Mouse (Mus musculus): ENCODE results near the gene Itgam.
"Not testable (repeated sequence)": the region's sequence is repeated elsewhere in the genome, so short reads cannot be mapped to it uniquely, and the experiment has no call there.

The Itgam gene

DNA sequence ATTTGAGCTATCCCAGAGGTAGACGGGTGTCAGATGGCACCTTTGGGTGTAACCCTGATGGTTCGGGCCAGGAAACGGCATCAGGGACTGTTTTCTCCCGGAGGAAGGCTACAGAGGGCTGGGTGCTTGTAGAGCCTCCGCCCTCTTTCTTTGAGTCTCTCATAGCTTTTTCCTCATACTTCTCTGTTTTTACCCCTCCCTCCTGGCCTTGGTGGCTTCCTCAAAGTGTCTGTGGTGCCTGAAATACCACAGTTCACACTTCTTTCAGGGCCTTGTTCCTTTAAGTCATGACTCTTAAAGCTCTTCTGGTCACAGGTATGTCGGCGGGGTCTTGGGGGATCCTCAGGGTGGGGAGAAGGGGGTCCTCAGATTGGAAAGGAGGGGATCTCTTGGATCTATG, at the start of gene Itgam, which contains the start of gene Gm49368:
Gene Itgam, plus strand, starts transcription at position 185 of the 400 bp plus-strand sequence.
Gene Gm49368, plus strand, starts transcription at position 228 of the 400 bp plus-strand sequence.
- DNase-seq = no peak

DNA sequence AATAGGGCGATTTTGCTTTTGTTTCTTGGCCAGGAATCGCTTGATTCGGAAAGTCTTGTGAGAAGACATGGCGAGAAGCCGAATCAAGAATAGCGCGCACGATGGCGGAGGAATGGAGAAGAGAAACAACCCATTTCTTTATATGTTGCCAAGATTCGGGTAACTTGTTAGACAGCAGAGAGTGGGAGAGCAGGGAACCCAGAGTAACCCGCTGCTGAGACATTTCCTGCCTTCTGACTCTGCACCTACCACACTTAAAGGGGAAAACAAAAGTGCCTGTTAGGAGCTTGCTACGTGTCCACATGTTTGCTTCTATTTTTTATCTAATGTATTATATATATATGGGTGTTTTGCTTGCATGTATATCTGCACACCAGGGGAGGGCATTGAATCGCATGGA, 49.3 kb upstream of the Itgam start:
- peak; percentile 70 for DNase-seq

DNA sequence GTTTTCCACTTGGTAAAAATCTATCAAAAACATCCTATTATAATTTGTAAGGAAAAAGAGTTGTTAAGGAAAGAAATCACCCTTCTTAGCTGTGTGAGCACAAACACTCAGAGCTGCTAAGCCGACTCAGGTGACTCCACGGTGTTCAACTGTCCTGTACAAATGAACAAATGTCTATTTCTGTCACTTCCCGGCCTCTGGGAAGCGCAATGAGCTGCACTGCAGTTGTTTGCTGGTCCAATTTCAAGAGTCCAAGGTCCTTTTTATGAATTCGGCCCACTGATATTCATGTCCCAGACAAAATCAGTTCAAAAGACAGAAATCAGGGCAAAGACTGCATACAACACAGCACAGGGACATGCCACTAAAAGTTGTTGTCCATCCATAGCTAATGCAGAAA, 46.3 kb upstream of the Itgam start:
- DNase-seq = not testable (repeated sequence)

DNA sequence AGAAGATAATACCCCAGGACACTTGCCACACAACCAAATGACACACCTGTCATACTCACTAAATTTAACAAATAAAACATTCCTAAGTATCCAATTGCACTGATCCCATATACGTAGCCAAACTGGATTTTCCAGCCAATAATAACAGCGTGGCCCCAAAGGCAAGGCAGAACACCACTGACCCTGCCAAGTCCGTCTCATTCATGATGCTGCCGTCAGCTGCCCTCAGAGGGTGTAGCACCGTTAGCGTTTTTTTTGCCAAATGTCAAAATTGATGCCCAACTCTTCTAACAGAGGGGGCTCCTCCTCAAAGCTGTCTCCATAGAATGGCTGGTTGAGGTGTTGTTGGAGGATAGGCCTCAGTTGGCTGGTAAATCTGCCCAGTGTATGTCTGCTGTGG, 45.8 kb upstream of the Itgam start:
- DNase-seq = no peak

DNA sequence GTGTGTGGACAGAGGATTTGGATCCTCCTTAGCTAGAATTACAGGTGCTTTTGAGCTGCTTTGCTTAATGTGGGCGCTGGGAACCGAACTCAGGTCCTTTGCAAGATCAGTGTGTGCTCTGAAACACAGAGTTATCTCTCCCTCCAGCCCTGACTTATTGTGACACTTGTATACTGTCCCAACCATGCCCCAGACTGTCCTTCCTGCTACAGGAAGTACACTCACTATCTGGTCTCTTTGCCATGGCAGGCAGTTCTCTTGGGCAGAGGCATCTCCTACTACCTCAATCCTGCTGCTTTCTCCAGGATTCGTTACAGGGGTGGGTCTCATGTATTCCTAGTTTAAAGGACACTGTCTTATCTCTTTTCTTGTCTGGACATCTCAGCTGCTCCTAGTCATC, 44.2 kb upstream of the Itgam start:
- no peak for DNase-seq

DNA sequence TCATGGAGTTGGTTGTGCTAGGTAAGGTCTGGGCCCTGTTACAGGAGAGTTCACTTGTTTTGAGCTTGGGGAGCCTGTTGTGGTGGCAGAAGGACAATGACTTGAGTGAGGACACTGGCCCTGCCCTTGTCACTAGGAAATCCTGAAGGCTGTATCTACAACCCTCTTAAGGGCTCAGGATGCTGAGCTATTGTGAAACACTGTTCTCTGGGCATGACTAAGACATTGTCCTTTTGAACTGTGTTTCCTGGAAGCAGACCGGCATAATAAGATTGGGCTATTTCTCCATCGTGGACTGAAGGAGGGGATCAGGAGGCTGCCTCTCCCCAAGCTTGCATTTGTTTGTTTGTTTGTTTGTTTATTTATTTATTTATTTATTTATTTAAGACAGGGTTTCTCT, 43.3 kb upstream of the Itgam start:
- no peak for DNase-seq

DNA sequence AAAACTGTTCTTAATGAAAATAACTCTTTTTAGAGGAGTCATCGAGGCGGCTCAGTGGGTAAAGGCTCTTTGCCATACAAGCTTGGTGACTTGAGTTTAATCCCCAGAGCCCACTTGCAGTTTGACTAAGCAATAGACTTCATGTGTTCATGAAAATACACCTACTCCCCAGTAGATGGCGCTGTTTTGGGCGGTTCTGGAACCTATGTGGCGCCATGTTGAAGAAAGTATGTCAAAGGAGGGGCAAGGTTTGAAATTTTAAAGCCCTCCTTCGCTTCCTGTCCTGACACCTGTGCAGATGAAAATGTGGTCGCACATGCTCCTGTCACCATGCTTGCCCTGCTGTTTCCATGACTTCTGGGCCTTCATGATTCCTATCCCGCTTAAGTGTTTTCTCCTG, 39.5 kb upstream of the Itgam start:
- no peak for DNase-seq

DNA sequence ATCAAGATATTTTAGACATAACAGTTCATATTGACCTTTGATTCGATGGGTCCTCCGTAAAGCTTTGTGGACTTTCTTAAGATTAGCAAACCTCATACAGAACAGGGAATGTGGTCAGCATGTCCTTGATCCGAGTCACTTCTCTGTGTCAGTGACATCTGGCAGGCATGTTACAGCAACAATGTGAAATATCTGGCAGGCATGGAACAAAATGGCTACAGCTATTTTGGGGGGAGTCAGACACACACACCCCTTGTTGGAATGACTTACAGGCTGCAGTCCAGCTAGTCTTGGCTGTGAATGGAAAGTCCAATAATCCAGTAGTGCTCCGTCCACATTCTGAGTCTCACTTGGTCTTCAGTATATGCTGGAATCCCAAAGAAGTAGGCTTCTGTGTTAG, 38.9 kb upstream of the Itgam start:
- DNase-seq = no peak

DNA sequence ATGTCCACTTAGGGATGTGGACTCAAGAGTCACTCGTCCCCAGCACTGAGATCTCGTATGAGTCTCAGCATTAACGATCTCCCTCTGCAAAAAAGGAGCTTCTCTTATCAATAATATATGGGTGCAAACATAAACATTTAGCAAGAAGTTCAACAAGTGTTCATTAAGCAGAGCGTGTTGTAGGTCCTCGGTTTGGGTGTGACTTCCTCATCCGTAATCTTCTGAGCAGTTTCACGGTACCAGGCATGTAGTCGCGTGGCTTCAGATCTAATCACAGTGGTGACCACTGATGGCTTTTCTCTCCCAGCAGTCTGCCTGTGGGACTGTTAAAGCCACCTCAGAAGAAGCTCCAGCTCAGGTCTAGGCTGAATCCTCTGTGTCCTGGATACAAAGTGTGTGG, 38.1 kb upstream of the Itgam start:
- DNase-seq = no peak

DNA sequence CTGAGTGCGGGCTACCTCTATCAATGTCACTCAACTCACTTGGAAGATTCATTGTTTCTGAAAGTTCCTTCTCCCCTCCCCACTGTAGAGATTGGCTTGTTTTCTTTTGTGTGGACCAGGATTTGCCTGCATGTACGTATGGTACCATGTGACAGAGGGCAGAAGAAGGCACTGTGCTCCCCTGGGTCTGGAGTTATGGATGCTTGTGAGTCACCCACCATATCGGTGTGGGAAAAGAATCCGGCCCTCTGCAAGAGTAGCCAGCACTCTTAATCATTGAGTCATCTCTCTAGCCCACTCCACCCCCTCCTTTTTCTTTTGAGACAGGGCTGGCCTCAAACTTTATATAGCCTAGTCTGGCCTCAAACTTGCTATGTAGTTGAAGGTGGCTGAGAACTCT, 37.5 kb upstream of the Itgam start:
- no peak for DNase-seq

DNA sequence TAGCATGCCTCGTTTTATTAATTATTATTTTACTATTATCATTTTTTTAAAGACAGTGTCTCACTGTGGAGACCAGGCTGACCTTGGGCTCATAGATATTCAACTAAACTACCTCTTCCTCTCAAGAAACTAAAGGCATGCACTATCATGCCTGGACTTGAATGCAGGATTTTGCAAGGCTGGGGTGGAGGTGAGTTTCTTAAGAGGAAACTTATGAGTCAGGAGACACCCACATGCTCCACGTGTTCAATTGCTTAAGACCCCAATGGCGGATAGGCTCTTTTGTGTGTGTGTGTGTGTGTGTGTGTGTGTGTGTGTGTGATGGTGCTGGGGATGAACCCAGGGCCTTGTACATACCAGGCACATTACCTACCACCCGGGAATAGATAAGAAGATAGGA, 37.1 kb upstream of the Itgam start:
- DNase-seq = no peak

DNA sequence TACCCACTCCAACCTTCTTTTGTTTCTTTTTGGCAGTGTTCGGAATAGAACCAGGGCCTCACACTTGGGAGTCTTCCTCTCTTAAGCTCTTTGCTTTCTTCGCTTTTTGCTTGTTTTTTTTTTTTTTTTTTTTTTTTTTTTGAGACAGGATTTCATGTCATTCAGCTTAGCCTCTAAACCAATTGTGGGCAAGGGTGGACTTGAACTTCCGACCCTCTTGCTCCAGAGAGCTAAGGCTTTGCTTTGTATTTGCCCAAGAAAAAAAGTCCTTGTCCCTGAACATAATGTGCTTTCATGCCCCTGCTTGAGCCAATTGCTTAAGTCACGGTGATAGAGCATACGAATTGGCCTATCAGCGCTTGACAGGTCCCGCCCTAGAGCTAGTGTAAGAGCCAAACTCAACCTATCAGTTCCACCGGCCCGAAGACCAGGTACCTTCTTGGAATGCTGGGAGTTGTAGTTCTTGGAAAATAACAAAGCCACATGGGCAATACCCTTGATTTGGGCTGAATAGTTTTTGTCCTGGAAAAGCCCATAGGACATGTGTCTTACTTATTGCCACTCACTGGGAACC, 30.9 kb upstream of the Itgam start:
- DNase-seq = no peak

DNA sequence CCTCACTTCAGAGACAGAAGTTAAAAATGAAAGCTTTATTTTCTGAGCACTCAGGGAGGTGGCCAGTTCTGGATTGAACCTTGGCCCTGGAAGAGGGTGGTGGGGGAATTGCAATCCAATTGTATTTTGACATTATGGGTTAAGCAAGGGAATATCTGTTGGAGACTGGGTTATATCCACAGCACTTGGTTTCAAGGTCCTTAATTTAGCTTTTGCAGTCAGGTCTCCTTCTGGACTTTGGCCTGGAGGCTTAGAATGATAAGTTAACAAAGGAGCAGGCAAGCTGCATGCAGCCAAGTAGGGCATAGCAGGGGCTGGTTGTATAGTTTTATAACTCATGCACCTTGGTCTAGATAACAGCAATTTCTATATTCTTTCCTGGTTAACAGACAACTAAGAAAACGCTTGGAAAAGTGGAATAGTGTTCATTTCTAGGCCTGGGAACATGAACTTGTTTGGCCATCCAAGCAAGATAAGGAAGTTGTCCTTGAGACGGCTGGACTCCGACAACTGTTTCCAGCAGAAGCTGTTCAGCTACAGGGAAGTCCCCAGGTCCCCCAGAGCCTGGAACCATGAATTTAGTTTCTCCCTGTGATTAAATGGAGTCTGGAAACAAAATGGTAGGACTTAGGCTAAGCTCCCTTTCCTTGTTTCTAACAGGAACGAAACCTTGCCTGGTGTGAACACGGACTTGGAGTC, 30.0 kb upstream of the Itgam start:
- no peak for DNase-seq

DNA sequence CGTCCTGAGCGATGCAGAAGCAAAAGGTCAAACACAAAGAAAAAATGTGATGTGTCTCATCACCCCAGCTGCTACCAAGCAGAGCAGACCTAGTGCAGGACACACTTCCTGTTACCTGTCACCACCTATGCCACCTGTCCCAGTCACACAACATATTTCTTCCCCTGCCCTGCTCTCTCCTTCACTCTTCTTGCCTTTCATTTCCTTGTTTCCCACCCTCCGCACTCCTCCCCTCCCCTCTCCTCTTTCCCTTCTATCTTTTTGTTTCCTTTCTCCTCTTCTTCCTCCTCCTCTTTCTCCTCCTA, 29.5 kb upstream of the Itgam start:
- DNase-seq = no peak

DNA sequence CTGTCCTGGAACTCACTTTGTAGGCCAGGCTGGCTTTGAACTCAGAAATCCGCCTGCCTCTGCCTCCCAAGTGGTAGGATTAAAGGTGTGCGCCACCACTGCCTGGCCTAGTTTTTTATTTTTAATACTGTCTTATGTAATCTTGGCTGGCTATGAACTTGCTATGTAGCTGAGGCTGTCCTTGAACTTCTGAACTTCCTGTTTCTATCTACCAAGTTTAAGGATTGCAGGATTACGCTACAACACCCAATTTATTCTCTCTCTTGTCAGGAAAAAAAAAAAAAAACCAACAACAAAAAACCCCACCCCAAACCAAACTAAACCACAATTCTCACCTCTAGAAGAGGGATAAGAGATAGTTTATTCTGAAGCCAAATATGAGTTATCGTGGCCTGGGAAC, 28.8 kb upstream of the Itgam start:
- no peak for DNase-seq

DNA sequence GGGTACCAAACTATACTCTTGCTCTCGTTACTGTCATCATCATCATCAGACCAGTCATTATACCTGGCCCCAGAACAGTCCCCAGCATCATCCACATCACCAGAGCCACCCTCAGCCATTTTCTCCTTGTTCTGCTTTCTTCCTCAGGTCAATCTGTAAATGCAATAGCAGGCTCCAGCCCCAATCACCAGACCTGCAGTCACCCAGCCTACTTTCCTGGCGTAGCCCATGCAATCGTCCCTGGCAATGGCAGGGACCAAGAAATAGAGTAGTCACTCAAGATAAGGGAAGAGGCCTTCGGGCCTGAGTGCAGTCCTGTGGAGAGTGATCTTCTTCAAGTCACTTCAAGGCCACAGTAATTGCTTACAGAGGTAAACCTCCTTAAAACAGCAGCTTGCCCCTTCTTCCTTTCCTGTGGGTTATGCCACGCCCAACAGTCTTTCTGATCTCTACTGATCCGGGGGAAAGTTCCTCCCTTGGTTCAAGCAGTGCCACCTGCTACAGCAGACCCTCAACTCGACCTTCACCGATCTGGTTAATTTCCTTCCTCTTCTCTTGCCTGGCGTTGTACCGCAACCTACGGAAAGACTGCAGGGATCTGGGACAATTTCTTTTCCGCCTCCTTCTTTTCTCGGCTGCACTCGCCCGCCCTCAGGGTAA, 20.1 kb upstream of the Itgam start:
- DNase-seq = not testable (repeated sequence)

DNA sequence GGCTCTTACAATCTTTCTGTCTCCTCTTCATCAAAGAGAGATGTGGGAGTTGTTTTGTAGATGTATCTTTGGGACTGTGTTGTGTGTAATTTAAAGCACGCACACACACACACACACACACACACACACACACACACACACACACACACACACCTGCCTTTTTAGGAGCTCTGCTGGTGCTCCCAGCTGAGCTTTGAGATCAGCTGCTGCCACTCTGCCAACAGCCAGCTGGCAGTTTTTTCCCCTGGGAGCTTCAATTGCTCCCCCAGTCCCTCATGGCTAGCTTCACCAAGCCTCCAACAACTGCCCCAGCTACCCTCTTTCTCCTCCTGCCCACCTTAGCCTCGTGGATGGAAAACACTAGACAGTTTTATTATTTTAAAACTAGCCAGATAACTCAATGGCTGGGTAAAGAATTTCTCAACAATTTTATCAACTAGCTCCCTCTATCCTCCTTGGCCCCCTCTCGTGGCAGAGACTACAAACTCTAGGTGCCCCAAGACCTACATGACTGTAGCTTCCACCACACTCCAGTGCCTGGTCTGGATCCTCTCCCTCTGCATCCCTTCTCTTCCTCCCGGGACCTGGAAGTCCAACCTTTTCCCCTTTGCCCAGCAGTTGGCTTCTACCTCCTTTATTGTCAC, 18.2 kb upstream of the Itgam start:
- no peak for DNase-seq

DNA sequence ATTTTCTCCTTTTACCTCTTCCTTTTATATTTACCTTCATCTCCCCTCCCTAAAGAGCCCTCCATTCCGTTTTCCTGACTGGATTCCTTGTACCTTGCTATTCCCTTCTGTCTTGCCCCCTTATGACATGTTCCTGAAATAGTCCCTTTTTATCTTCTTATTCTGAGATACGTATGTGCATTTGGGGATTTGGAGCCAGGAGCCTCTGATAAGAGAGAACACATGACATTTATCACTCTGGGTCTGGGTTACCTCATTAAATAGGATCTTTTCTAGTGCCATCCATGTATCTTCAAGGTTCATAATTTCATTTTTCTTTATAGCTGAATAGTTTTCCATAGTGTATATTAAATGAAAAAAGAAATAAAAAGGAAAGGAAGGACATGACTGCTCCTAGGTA, 16.8 kb upstream of the Itgam start:
- no peak for DNase-seq

DNA sequence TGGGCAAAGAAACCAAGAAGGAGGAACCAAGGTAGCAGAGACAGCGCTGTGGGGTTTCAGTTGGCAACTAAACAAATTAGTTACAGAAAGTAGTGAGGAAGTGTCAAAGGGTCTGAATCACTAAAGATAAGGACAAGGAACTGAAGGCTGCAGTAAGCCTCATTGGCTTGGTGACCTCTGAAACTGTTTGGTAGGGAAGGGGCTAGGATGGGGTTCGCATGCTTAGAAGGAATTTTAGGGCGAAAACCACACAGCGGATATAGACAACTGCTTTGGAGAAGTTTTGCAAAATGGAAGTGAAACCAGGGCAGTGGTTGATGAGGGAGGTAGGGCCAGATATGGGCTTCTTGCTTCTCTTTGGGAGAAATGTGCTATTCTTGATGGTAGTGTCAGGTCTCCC, 13.6 kb upstream of the Itgam start:
- peak; percentile 42 for DNase-seq

DNA sequence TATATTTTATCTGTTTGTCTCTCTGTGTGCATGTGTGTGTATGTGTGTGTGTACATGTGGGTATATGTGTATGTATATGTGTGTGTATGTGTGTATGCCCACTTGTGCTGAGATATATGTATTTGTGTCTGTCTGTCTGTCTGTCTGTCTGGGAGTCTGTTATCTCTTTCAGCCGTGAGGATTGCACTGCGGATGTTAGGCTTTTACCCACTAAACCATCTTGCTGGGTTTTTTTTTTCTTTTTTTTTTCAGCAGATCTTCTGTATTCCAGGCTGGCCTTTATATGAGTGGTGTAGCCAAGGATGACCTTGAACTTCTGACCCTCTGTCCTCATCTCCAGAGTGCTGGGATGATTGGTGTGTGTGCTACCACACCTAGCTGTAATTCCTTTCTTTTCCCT, 13.2 kb upstream of the Itgam start:
- no peak for DNase-seq

DNA sequence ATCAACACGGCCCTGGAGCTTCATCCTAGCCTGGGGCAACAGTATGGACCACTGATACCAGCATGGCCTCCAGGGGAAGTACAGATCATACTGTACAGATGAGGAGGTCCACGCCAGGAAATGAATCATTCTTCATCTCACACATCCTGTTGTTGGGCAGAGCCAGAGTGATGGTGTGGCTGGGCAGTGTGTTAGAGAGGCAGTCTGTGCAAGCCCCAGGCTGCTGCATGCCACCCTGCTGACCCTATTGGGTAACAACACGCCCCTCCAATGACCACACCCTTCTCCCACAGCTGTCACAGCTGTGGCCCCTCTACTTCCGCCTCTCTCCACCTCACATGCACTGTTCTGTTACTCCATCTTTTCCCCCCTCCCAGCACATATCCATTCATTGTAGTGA, 11.7 kb upstream of the Itgam start:
- no peak for DNase-seq

DNA sequence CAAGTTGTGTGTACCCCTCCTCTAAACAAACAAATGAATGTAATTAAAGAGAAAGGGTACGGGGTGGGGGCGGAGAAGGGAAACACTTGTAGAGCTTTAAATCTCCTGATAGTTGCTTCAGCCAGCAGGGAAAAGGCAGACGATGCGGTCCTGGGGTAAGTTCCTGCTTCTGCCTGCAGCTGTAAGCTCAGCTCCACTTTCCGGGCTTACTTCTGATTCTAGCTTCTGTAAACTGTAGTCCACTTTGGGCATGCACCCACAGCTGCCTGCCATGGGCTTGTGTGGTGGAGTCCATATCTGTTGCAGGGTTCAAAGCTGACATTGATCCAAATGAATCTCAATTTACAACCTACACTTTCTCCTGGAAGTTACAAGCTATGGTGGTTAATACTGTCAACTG, 9.4 kb upstream of the Itgam start:
- no peak for DNase-seq

DNA sequence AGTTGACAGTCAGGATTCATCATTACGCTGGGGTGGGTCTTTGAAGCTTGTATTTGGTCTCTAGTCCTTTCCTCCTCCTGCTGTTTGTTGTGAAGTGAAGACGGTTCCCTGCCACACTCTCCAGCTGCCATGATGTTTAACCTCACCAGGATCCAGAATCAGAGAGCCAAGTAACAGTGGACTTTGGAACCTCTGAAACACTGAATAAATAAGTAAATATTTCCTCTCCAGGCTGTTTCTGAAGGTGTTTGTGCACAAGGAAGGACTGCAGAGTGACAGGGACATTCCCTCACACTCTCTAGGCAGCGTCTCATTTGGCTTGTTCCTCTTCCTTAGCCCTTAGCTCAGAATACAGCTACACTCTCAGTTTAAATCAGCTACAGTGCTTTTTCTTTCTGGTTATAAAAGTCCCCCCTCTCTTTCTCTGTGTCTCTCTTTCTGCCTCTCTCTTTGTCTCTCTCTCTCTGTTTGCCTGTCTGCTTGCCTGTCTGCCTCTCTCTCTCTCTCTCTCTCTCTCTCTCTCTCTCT, 5.5 kb upstream of the Itgam start:
- DNase-seq = no peak

DNA sequence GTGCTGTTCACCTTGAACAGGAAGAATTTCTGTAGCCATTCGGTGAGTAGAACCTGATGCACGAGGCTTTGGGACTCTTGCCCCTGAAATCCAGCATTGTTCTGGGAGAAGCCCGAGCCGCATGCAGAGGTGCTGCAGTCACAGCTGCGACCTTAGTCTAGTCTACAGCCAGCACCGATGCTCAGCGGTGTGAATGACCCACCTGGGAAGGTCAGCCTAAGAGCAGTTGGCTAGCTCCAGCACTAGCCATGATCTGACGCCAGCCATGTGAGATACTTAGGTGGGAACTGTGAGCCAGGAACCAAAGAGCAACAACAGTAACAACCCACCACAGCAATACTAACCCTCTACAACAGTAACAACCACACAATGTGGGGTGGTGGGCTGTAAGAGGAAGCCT, 4.6 kb upstream of the Itgam start:
- no peak for DNase-seq
